Mouse (Mus musculus) thymus, adult 2 months (tissue): ENCODE measurements around the gene Tbl2. TPM values are rescaled to one million over a fixed set of nuclear protein-coding genes. Genes with fewer than 3 reads are reported as not detected.

ENCODE experiments used
- DNase-seq: peaks from one replicate; pipeline ENCODE4 v3.0.0; 2021
- H3K27ac ChIP-seq: fragments of 200-500 bp; 2 replicates; pipeline ENCODE4 v1.5.1; 2012; ENCODE audit warnings: low read length, control low read depth; ENCODE audit not compliant: control insufficient read depth, insufficient read depth
- H3K27me3 ChIP-seq: fragments of 200-500 bp; 2 replicates; pipeline ENCODE4 v1.6.1; 2012; ENCODE audit warnings: mild to moderate bottlenecking, low read length, moderate library complexity, mixed read lengths; ENCODE audit not compliant: control insufficient read depth, insufficient read depth
- H3K36me3 ChIP-seq: fragments of 200-500 bp; 2 replicates; pipeline ENCODE4 v1.6.1; 2012; ENCODE audit warnings: mild to moderate bottlenecking, low read length, moderate library complexity; ENCODE audit not compliant: control insufficient read depth, insufficient read depth
- H3K4me1 ChIP-seq: fragments of 200-500 bp; replicated peaks from 2 replicates; pipeline ENCODE4 v1.6.1; 2012; ENCODE audit warnings: low read length; ENCODE audit not compliant: control insufficient read depth, insufficient read depth
- H3K4me3 ChIP-seq: fragments of 200-500 bp; 2 replicates; pipeline ENCODE4 v1.5.1; 2012; ENCODE audit warnings: mild to moderate bottlenecking, low read length, control low read depth, moderate library complexity; ENCODE audit not compliant: control insufficient read depth, insufficient read depth
- CTCF ChIP-seq: fragments of 200-500 bp; IDR thresholded peaks from 2 replicates; pipeline ENCODE4 v1.5.1; 2012; ENCODE audit warnings: mild to moderate bottlenecking, control low read depth, low read length, moderate library complexity, borderline replicate concordance; ENCODE audit not compliant: control insufficient read depth, poor library complexity, insufficient read depth; ENCODE audit errors: extremely low read depth
- POLR2A ChIP-seq: fragments of 200-500 bp; IDR thresholded peaks from 2 replicates; pipeline ENCODE4 v1.6.1; 2012; ENCODE audit warnings: mild to moderate bottlenecking, low read length, control low read depth, moderate library complexity; ENCODE audit not compliant: control insufficient read depth, poor library complexity, insufficient read depth; ENCODE audit errors: extremely low read depth
- WGBS: fragments of 180-500 bp; shearing (Covaris S2); methylation state at CpG from one replicate; pipeline ENCODE4 v1.1.7; 2018; 5-methylcytosine and 5-hydroxymethylcytosine counted together
- polyA plus RNA-seq: library from polyadenylated mRNA; depleted of rRNA; stranded (reverse); fragments of >200 nt; gene quantifications from 2 replicates; pipeline ENCODE4 v1.2.3, GENCODE M21; 2012; rRNA removed

The Tbl2 gene
- polyA plus RNA-seq, 1 experiment = 18.7 TPM

GRCm38 (mm10) chr5:135202763-135203162 is 53.3 kb downstream of the Tbl2 start:
- H3K27ac ChIP-seq = no peak overlapping the region

GRCm38 (mm10) chr5:135208197-135208596 is 58.7 kb downstream of the Tbl2 start:
- H3K4me1 ChIP-seq = no peaks in the 10 kb centered on the region
- peaks cover 92% of the 10 kb centered on the region for H3K36me3 ChIP-seq
- H3K4me3 ChIP-seq = no peak overlapping the region
- H3K27me3 ChIP-seq = no peaks in the 10 kb centered on the region
- no peak for DNase-seq
- WGBS = 100% methylated on average over 1 of the region's 1 CpGs
- no peak overlapping the region for H3K27ac ChIP-seq
- TF ChIP-seq POLR2A (no peak), CTCF (no peak)

More at GRCm38 (mm10) chr5:135202763-135203162, 53.3 kb downstream of the Tbl2 start:
- Histone ChIP-seq H3K4me3 (no peak overlapping the region), H3K36me3 (peaks cover 80% of the 10 kb centered on the region), H3K4me1 (no peaks in the 10 kb centered on the region), H3K27me3 (no peaks in the 10 kb centered on the region)
- no peak for DNase-seq
- no peak for TF ChIP-seq CTCF
- no peak for TF ChIP-seq POLR2A
- WGBS = 88% methylated on average over 3 of the region's 3 CpGs

Other genes with a start within 250 kb of the Tbl2 start
- gene Tmem270, start 242.9 kb upstream of the Tbl2 start, polyA plus RNA-seq = not detected in 2 replicates
- gene Cldn13, start 234.1 kb upstream of the Tbl2 start, polyA plus RNA-seq = 1.8 and 1.9 TPM in 2 replicates
- gene Mettl27, start 217.3 kb upstream of the Tbl2 start, polyA plus RNA-seq = 24.9 and 26.7 TPM in 2 replicates
- gene Cldn4, start 202.7 kb upstream of the Tbl2 start, polyA plus RNA-seq = 55.4 and 57.8 TPM in 2 replicates
- 14.7 and 15.0 TPM in 2 replicates for gene Cldn3, start 163.4 kb upstream of the Tbl2 start, polyA plus RNA-seq
- gene Abhd11, start 140.5 kb upstream of the Tbl2 start, polyA plus RNA-seq = 71.7 and 84.8 TPM in 2 replicates
- 20.3 and 23.7 TPM in 2 replicates for gene Stx1a, start 126.2 kb upstream of the Tbl2 start, polyA plus RNA-seq
- 26.8 and 35.1 TPM in 2 replicates for gene Dnajc30, start 85.5 kb upstream of the Tbl2 start, polyA plus RNA-seq
- 116 and 125 TPM in 2 replicates for gene Bud23, start 84.7 kb upstream of the Tbl2 start, polyA plus RNA-seq
- gene Vps37d, start 71.4 kb upstream of the Tbl2 start, polyA plus RNA-seq = 1.8 and 2.3 TPM in 2 replicates
- gene Mlxipl, start 59.8 kb upstream of the Tbl2 start, polyA plus RNA-seq = 22.5 and 31.5 TPM in 2 replicates
- 61.1 and 67.0 TPM in 2 replicates for gene Bcl7b, start 18.6 kb downstream of the Tbl2 start, polyA plus RNA-seq
- 56.1 and 68.7 TPM in 2 replicates for gene Baz1b, start 37.6 kb downstream of the Tbl2 start, polyA plus RNA-seq
- gene Fzd9, start 101.6 kb downstream of the Tbl2 start, polyA plus RNA-seq = 0.06 and 0.58 TPM in 2 replicates
- 0.10 TPM in 1 of 2 replicates, not detected in the other for gene Fkbp6, start 200.4 kb downstream of the Tbl2 start, polyA plus RNA-seq
- not detected in 2 replicates for gene Trim50, start 203.6 kb downstream of the Tbl2 start, polyA plus RNA-seq
- 65.6 and 74.4 TPM in 2 replicates for gene Nsun5, start 220.3 kb downstream of the Tbl2 start, polyA plus RNA-seq
- 50.3 and 78.1 TPM in 2 replicates for gene Pom121, start 244.9 kb downstream of the Tbl2 start, polyA plus RNA-seq